Mouse (Mus musculus): ENCODE data around the gene Col12a1.

The Col12a1 gene

DNA sequence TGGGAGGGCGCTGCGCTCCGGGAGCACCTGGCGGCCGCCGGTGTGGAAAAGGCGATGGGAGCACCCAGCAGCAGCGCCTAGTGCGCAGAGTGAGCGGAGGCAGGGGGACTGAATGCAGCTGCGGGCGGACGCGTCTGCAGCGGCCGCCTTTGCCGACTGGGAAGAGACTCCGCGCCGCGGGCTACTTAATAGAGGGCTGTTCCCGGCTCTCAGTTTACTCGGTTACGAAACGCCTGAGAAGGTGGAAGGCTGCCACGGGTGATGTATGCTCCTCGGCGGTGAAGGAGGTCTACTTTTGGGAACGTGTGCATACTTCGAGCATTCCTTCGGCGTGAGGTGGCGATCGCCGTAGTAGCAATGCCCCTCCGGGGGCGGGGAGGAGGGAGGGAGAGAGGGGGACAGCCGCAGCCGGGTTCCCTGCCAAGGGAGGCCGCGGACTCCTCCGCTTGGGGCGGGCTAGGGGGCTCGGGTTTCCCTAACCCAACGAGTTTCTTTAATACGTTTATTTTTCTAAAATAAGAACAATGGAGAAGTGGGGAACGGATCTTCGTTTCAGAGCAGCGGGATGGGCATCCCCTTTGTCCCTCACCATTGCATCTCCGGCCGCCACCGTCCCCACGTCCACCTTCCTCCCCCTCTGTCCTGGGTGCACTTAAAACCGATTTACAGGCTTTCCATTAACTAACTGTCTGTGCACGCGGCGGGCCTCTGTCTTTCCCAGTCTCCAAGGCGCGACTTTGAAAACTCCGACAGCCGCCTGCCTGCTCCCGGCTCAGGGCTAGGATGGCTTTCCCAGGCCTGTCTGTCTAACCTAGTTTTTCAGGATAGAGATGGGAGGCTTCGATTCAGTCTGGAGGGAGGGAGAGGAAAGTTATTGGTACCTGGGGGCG lies at the start of gene Col12a1:
Gene Col12a1 (minus strand): TSS at position 351 of the 890 bp plus-strand sequence.
- no peak for DNase-seq (ENCODE audit: low spot score in 2 of 2)

- no peak for DNase-seq (ENCODE audit: low spot score in 2 of 2)
Measured at GRCm38 (mm10) chr9:79766991-79767545, 48.4 kb upstream of the Col12a1 start.

DNA sequence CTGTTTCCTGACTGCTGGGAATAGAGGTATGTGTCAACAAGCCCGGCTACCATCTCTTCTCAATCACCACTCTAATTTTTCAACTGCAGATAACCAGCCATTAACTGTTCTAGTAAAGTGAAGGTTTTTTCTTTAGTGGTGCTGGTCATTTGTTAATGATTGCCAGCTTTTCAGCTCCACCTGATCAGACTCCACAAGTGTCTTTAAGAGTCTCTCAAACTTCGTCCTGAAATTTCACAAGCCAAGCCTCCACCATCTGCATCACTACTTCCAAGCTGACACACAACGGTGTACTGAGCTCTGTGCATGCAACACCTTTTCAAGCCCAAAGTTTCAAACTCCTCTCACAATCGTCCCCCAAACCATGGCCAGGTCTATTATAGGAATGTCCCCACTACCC lies 46.7 kb upstream of the Col12a1 start:
- DNase-seq (ENCODE audit: low spot score in 2 of 2): no peak

DNA sequence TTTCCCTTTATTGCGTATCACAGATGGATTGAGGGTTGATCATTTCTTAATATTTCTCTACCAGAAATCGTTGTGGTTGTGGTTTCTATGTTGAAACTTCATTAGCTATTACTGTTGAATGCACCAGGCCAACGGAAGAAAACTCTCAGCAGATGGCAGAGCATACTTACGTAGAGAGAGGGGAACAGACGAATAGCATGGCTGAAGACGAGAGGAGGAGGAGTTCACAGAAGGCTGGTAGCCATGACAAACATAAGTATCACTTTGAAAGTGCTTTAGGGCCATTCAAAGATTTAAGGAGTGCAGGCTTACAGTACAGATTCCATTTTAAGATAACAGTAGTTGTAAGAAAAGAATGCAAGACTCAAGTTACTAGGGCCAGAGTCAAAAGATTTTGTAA lies 43.9 kb upstream of the Col12a1 start:
- no peak for DNase-seq (ENCODE audit: low spot score in 2 of 2)

- DNase-seq (ENCODE audit: low spot score in 2 of 2): no peak
Measured at GRCm38 (mm10) chr9:79760076-79760475, 41.4 kb upstream of the Col12a1 start.

DNA sequence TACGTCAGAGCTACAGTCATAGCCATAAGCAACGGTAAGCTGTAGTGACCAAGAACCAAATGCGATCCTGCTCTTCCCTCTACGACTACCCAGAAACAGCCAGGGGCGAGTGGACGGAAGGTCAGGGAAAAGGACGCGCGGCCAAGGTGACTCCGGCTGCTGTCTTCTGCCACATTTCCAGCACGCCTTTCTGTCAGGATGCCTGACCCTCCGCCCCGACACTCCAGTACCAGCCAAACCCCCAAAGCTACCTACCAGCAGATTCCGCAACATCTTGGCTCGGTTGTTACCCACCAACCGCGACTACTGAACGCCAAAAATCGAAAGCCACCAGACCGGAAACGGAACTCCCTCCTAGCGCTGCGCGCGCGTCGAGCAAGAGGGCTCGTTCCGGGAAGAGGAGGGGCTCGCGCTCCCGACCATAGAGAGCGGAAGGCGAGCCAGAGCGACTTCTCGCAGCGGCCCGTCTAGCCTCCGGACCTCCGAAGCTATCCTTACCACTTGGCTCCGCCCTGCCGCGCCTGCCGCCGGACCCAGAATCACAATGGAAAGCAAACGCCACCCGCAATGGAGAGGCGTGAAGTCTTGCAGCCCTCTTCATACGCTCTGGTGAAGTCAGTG lies 40.9 kb upstream of the Col12a1 start, which contains the start of gene Cox7a2:
Gene Cox7a2 (minus strand): TSS at position 494 of the 621 bp plus-strand sequence.
- peak; percentile 96 for DNase-seq (ENCODE audit: low spot score in 2 of 2)

GRCm38 (mm10) chr9:79755311-79755710 lies 36.7 kb upstream of the Col12a1 start:
- DNase-seq (ENCODE audit: low spot score in 2 of 2): no peak

DNA sequence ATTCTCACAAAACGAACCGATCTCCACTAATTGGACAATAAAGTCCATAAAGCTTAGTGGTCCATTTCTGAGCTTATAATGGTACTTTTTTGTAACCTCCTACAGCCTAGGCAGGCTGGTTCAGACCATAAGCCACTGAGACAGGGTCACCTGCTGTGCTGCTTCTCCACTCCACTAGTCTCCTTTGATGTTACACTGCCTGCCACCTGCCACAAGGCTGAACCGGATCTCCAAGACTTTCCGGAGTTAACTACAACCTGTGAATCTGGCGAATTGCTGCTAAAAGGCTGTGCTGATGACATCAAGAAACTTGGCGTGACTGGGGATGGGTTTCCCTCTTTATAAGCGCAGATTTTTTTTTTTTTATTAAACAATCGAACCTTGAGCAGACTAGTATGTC lies 33.2 kb upstream of the Col12a1 start:
- DNase-seq (ENCODE audit: low spot score in 2 of 2): no peak

GRCm38 (mm10) chr9:79750709-79751108 lies 32.1 kb upstream of the Col12a1 start:
- no peak for DNase-seq (ENCODE audit: low spot score in 2 of 2)

GRCm38 (mm10) chr9:79745036-79745435 lies 26.4 kb upstream of the Col12a1 start:
- DNase-seq (ENCODE audit: low spot score in 2 of 2): no peak

GRCm38 (mm10) chr9:79735608-79736007 lies 17.0 kb upstream of the Col12a1 start:
- peak; percentile 63 to 69 for DNase-seq (ENCODE audit: low spot score in 2 of 2)

GRCm38 (mm10) chr9:79730301-79730700 lies 11.7 kb upstream of the Col12a1 start:
- DNase-seq (ENCODE audit: low spot score in 2 of 2): no peak

DNA sequence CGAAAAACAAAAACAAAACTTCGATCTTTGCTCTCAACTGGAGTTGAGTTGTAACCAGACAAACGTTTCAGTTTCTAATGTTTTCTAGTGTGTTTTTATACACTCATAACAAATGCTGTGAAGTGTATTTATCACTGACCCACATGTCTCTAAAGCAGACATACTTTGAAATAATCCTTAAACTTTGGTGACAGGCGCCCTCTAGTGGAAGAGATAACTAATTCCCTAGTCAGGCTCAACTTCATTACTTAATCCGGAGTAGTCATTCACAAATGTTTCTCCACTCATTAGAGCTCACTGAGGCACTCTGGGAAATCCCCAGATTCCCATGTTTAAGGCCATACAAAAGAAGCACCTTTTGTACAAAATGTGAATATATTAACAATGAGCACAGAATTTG lies 4.5 kb upstream of the Col12a1 start:
- DNase-seq (ENCODE audit: low spot score in 2 of 2): no peak

GRCm38 (mm10) chr9:79721056-79721455 lies 2.4 kb upstream of the Col12a1 start:
- no peak for DNase-seq (ENCODE audit: low spot score in 2 of 2)

DNA sequence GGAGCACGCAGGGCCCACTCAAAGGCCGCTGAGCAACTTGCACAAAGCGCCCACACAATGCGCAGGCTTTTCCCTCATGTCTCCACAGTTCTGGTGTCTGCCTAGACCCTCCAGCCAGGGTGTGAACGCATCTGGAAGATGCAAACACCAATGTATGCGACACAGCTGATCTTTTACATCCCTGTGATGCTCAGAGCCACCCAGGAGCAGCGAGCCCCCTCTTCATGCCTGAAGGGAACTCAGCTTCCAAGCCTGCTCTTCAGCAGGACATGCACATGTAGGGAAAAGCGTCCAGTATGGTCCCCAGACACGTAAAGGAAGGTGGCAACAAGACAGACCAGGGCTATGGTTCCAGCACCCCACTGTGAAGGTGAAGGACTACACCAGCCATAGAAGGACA lies 1.5 kb upstream of the Col12a1 start:
- no peak for DNase-seq (ENCODE audit: low spot score in 2 of 2)

- DNase-seq (ENCODE audit: low spot score in 2 of 2): no peak
Measured at GRCm38 (mm10) chr9:79719451-79719850, 820 bp upstream of the Col12a1 start.

GRCm38 (mm10) chr9:79717836-79718475 lies 675 bp downstream of the Col12a1 start:
- DNase-seq (ENCODE audit: low spot score in 2 of 2): no peak

DNA sequence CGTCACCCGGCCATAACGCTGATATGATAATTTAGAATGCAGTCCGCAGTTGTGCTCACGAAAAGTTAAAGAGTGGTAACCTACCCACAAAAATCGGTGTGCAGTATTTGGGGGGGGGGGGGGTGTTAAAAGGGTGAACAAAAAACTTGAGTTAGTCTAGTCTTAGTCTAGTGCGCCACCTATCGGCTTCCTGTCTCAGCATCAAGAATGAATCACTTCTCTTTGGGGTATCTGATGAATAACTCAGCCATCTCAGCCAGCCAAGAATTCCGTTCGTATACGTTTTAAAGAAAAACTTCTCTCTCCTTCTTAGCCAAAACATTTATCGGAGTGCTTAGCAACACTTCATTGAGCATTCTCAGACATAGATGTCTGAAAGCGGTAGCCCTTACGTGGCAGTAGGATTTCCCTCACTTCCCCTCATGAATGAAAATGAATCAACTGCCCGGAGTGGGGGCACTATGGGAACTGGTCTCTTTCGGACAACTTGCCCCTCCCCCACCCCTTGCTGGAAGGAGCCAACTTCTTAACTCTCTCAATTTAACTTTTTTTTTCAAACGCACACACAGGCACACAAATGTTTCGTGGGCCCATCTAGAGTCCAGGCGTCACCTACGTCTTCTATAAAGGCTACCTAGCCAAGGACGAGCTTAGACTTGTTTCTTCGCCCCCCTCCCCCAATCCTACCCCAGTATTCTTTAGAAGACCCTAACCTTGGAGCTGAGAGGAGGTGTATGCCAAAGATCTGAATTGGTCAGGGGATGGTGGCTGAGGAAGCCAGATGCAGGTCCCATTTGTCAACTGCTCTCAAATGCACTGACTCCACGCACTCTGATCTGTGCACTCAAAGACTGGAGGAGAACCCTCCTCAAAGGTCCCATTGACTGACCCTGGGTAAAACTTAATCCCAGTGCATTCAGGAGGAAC lies 1.5 kb downstream of the Col12a1 start:
- peak in 1 of 2 experiments; percentile 28 for DNase-seq (ENCODE audit: low spot score in 2 of 2)

GRCm38 (mm10) chr9:79716496-79716895 lies 2.1 kb downstream of the Col12a1 start:
- DNase-seq (ENCODE audit: low spot score in 2 of 2): no peak

GRCm38 (mm10) chr9:79714471-79715045 lies 4.1 kb downstream of the Col12a1 start:
- no peak for DNase-seq (ENCODE audit: low spot score in 2 of 2)
